Mouse (Mus musculus): ENCODE results near the gene Cramp1l. TPM values are rescaled to one million over a fixed set of nuclear protein-coding genes. Genes with fewer than 3 reads are reported as not detected.

Gene Cramp1l
- polyA plus RNA-seq, 1 experiment from 2014 or later = 8.4 TPM

GRCm38 (mm10) chr17:24913984-24914383 is 101.6 kb downstream of the Cramp1l start:
- Histone ChIP-seq H3K9me3 (no peaks in the 10 kb centered on the region), H3K9ac (no peak overlapping the region), H3K27me3 (no peaks in the 10 kb centered on the region), H3K27ac (no peak overlapping the region), H3K4me2 (replicated peaks) (no peak overlapping the region), H3K4me3 (no peak overlapping the region), H3K36me3 (peaks cover 96% of the 10 kb centered on the region), H3K4me1 (no peaks in the 10 kb centered on the region)
- no peak for ATAC-seq (ENCODE audit: low FRiP score, low read depth)

Other genes starting within 250 kb of the Cramp1l start
- gene Meiob, start 211.5 kb downstream of the Cramp1l start, polyA plus RNA-seq (2015; fragmentation: Nextera tagmentation; extraction: Ambion mirVana) = not detected in 2 replicates
- gene Hagh, start 175.6 kb downstream of the Cramp1l start, polyA plus RNA-seq (2015; fragmentation: Nextera tagmentation; extraction: Ambion mirVana) = 27.6 and 28.0 TPM in 2 replicates
- gene Fahd1, start 165.4 kb downstream of the Cramp1l start, polyA plus RNA-seq (2015; fragmentation: Nextera tagmentation; extraction: Ambion mirVana) = 18.4 and 20.4 TPM in 2 replicates
- 0.26 and 0.50 TPM in 2 replicates for gene Igfals, start 149.8 kb downstream of the Cramp1l start, polyA plus RNA-seq (2015; fragmentation: Nextera tagmentation; extraction: Ambion mirVana)
- 49.6 and 49.8 TPM in 2 replicates for gene Nubp2, start 129.4 kb downstream of the Cramp1l start, polyA plus RNA-seq (2015; fragmentation: Nextera tagmentation; extraction: Ambion mirVana)
- 38.5 and 40.0 TPM in 2 replicates for gene Spsb3, start 129.1 kb downstream of the Cramp1l start, polyA plus RNA-seq (2015; fragmentation: Nextera tagmentation; extraction: Ambion mirVana)
- gene Eme2, start 120.7 kb downstream of the Cramp1l start, polyA plus RNA-seq (2015; fragmentation: Nextera tagmentation; extraction: Ambion mirVana) = 33.9 and 35.6 TPM in 2 replicates
- 80.4 and 83.3 TPM in 2 replicates for gene Mrps34, start 120.7 kb downstream of the Cramp1l start, polyA plus RNA-seq (2015; fragmentation: Nextera tagmentation; extraction: Ambion mirVana)
- 35.5 and 38.2 TPM in 2 replicates for gene Nme3, start 119.3 kb downstream of the Cramp1l start, polyA plus RNA-seq (2015; fragmentation: Nextera tagmentation; extraction: Ambion mirVana)
- gene Mapk8ip3, start 78.8 kb downstream of the Cramp1l start, polyA plus RNA-seq (2015; fragmentation: Nextera tagmentation; extraction: Ambion mirVana) = 42.7 and 45.2 TPM in 2 replicates
- gene Jpt2, start 55.1 kb downstream of the Cramp1l start, polyA plus RNA-seq (2015; fragmentation: Nextera tagmentation; extraction: Ambion mirVana) = 224 and 236 TPM in 2 replicates
- 18.7 and 22.5 TPM in 2 replicates for gene Ift140, start 297 bp upstream of the Cramp1l start, polyA plus RNA-seq (2015; fragmentation: Nextera tagmentation; extraction: Ambion mirVana)
- 14.1 and 15.4 TPM in 2 replicates for gene Tmem204, start 67.8 kb upstream of the Cramp1l start, polyA plus RNA-seq (2015; fragmentation: Nextera tagmentation; extraction: Ambion mirVana)
- 47.6 and 54.3 TPM in 2 replicates for gene Telo2, start 100.2 kb upstream of the Cramp1l start, polyA plus RNA-seq (2015; fragmentation: Nextera tagmentation; extraction: Ambion mirVana)
- 1.3 and 1.7 TPM in 2 replicates for gene Ptx4, start 105.0 kb upstream of the Cramp1l start, polyA plus RNA-seq (2015; fragmentation: Nextera tagmentation; extraction: Ambion mirVana)
- gene Clcn7, start 117.6 kb upstream of the Cramp1l start, polyA plus RNA-seq (2015; fragmentation: Nextera tagmentation; extraction: Ambion mirVana) = 26.5 and 27.2 TPM in 2 replicates
- gene Ccdc154, start 146.7 kb upstream of the Cramp1l start, polyA plus RNA-seq (2015; fragmentation: Nextera tagmentation; extraction: Ambion mirVana) = not detected in 2 replicates
- not detected in 2 replicates for gene Gm38655, start 159.7 kb upstream of the Cramp1l start, polyA plus RNA-seq (2015; fragmentation: Nextera tagmentation; extraction: Ambion mirVana)
- gene BC003965, start 168.8 kb upstream of the Cramp1l start, polyA plus RNA-seq (2015; fragmentation: Nextera tagmentation; extraction: Ambion mirVana) = 34.2 and 34.5 TPM in 2 replicates
- 9.7 and 11.4 TPM in 2 replicates for gene Unkl, start 172.6 kb upstream of the Cramp1l start, polyA plus RNA-seq (2015; fragmentation: Nextera tagmentation; extraction: Ambion mirVana)
- gene Gnptg, start 224.3 kb upstream of the Cramp1l start, polyA plus RNA-seq (2015; fragmentation: Nextera tagmentation; extraction: Ambion mirVana) = 34.9 and 35.5 TPM in 2 replicates
- gene Tsr3, start 224.4 kb upstream of the Cramp1l start, polyA plus RNA-seq (2015; fragmentation: Nextera tagmentation; extraction: Ambion mirVana) = 57.0 and 59.4 TPM in 2 replicates
- gene Baiap3, start 240.6 kb upstream of the Cramp1l start, polyA plus RNA-seq (2015; fragmentation: Nextera tagmentation; extraction: Ambion mirVana) = 1.1 and 1.7 TPM in 2 replicates